Mouse (Mus musculus) brain, embryonic 14.5 days (tissue): ENCODE results near the gene Frmd4b.

Experiments used
- CTCF ChIP-seq: fragments of 200-500 bp; IDR thresholded peaks from 2 replicates; pipeline ENCODE4 v1.5.1; 2012; ENCODE audit warnings: inconsistent platforms, mild to moderate bottlenecking, moderate library complexity, borderline replicate concordance; ENCODE audit not compliant: insufficient read depth, insufficient read length; ENCODE audit errors: extremely low read depth
- POLR2A ChIP-seq: fragments of 200-500 bp; IDR thresholded peaks from 2 replicates; pipeline ENCODE4 v1.6.1; 2012; ENCODE audit warnings: mild to moderate bottlenecking, inconsistent platforms, borderline replicate concordance; ENCODE audit not compliant: poor library complexity, insufficient read depth, insufficient read length, severe bottlenecking; ENCODE audit errors: extremely low read depth

GRCm38 (mm10) chr6:97396351-97396956, 220.9 kb downstream of the Frmd4b start:
- TF ChIP-seq POLR2A (no peak), CTCF (no peak)
